Mouse (Mus musculus): ENCODE measurements around the gene Mgme1. TPM values are rescaled to one million over a fixed set of nuclear protein-coding genes. Genes with fewer than 3 reads are reported as not detected.

Mgme1 gene
- polyA plus RNA-seq, 1 experiment: 3.9 TPM

- TF ChIP-seq CTCF (IDR thresholded peaks at IDR 0.05; ENCODE audit: insufficient read depth, low read length): no peak
- no peak for TF ChIP-seq POLR2A (IDR thresholded peaks at IDR 0.05; ENCODE audit: borderline replicate concordance, extremely low read depth, low read depth, low read length)
- no peak for DNase-seq
- H3K4me3 ChIP-seq (replicated peaks; ENCODE audit: extremely low read depth, low read depth, low read length): no peak overlapping the region
- peaks cover 15% of the 10 kb centered on the region for H3K4me1 ChIP-seq (ENCODE audit: control insufficient read depth, insufficient read depth, low read length)
- 10% methylated on average over 10 of the region's 10 CpGs for WGBS
Observed at GRCm38 (mm10) chr2:144329937-144330336, 59.5 kb downstream of the Mgme1 start.

- TF ChIP-seq CTCF (IDR thresholded peaks at IDR 0.05; ENCODE audit: insufficient read depth, low read length) (no peak), POLR2A (IDR thresholded peaks at IDR 0.05; ENCODE audit: borderline replicate concordance, extremely low read depth, low read depth, low read length) (no peak)
- H3K4me1 ChIP-seq (ENCODE audit: control insufficient read depth, insufficient read depth, low read length): peaks cover 15% of the 10 kb centered on the region
- no peak for DNase-seq
- under 1% methylated on average over 35 of the region's 41 CpGs for WGBS
- H3K4me3 ChIP-seq (replicated peaks; ENCODE audit: extremely low read depth, low read depth, low read length): peak overlapping the region; percentile 81
Observed at GRCm38 (mm10) chr2:144330352-144330959, 60.0 kb downstream of the Mgme1 start.

Other genes starting within 250 kb of the Mgme1 start
- gene Banf2, start 237.6 kb upstream of the Mgme1 start, polyA plus RNA-seq (2012; rRNA removed): not detected in 2 replicates
- gene Snx5, start 243 bp downstream of the Mgme1 start, polyA plus RNA-seq (2012; rRNA removed): 29.7 and 34.7 TPM in 2 replicates
- gene Ovol2, start 61.5 kb downstream of the Mgme1 start, polyA plus RNA-seq (2012; rRNA removed): 6.7 and 7.4 TPM in 2 replicates
- 22.0 and 28.6 TPM in 2 replicates for gene Kat14, start 98.3 kb downstream of the Mgme1 start, polyA plus RNA-seq (2012; rRNA removed)
- gene Pet117, start 98.3 kb downstream of the Mgme1 start, polyA plus RNA-seq (2012; rRNA removed): not detected in 2 replicates

All from lung, adult 2 months (tissue).